Mouse (Mus musculus) lung, adult 2 months (tissue): ENCODE results near the gene Stk33. TPM values are rescaled to one million over a fixed set of nuclear protein-coding genes. Genes with fewer than 3 reads are reported as not detected.
"Not testable (repeated sequence)": the region's sequence is repeated elsewhere in the genome, so short reads cannot be mapped to it uniquely, and the experiment has no call there.

Experiments used
- DNase-seq: peaks from one replicate; pipeline ENCODE4 v3.0.0; 2022
- H3K4me1 ChIP-seq: fragments of 200-500 bp; 2 replicates; pipeline ENCODE4 v1.6.1; 2011; ENCODE audit warnings: low read length; ENCODE audit not compliant: control insufficient read depth, insufficient read depth
- H3K4me3 ChIP-seq: fragments of 200-500 bp; replicated peaks from 2 replicates; pipeline ENCODE3; 2011; ENCODE audit warnings: low read depth, mild to moderate bottlenecking, control low read depth, low read length; ENCODE audit errors: extremely low read depth
- CTCF ChIP-seq: fragments of 200-500 bp; IDR thresholded peaks from 2 replicates; pipeline ENCODE4 v1.5.1; 2011; ENCODE audit warnings: mild to moderate bottlenecking, low read length, control low read depth; ENCODE audit not compliant: insufficient read depth
- POLR2A ChIP-seq: fragments of 200-500 bp; IDR thresholded peaks from 2 replicates; pipeline ENCODE4 v1.6.1; 2011; ENCODE audit warnings: low read depth, mild to moderate bottlenecking, control low read depth, low read length, borderline replicate concordance; ENCODE audit errors: extremely low read depth
- WGBS: fragments of 180-500 bp; shearing (Covaris S2); methylation state at CpG from one replicate; pipeline ENCODE4 v1.1.7; 2018; 5-methylcytosine and 5-hydroxymethylcytosine counted together
- polyA plus RNA-seq: library from polyadenylated mRNA; depleted of rRNA; stranded (reverse); fragments of >200 nt; gene quantifications from 2 replicates; pipeline ENCODE4 v1.2.3, GENCODE M21; 2012

Stk33 gene
- polyA plus RNA-seq, 1 experiment, result 3.2 TPM

DNA sequence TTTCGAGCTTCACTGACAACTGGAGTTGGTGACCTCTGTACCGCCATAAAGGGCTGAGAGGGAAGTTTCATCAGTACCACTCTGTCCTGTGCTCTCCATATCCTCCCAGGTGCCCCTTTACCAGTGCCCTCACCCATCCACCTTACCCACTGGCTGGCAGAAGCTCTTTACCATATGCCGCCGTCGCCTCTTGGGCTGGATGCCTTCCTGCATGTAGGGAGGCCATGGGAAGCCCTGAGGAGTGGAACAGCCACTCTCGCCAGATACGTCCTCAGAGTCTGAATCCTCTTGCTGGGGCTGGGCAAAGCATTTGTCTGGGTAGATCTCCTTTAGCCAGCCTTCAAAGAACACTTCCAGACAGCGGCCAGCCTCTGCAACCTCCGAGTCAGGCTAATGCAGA lies 16.0 kb upstream of the Stk33 start:
- TF ChIP-seq POLR2A, result no peak
- TF ChIP-seq CTCF, result no peak
- 87% methylated on average over 9 of the region's 9 CpGs for WGBS

DNA sequence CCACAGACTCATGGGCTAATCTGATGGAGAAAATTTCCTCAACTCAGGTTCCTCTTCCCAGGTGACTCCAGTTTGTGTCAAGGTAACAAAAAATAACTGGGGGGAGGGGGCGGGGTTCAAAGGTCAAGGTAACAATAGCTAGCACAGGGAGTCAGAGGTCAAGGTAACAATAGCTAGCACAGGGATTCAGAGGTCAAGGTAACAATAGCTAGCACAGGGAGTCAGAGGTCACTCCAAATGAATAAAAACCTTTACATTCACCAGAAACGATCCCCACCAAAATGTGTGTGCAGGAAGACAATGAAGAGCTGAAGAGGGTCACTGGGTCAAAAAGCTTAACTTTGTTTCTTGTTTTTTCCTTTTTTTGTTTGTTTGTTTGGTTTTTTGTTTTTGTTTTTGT lies 9.2 kb upstream of the Stk33 start:
- H3K4me1 ChIP-seq, result no peaks in the 10 kb centered on the region
- DNase-seq, result no peak
- no peak overlapping the region for H3K4me3 ChIP-seq
- 83% methylated on average over 2 of the region's 2 CpGs for WGBS
- TF ChIP-seq POLR2A (no peak), CTCF (no peak)

More for the DNA sequence above, 16.0 kb upstream of the Stk33 start:
- no peak for DNase-seq
- H3K4me1 ChIP-seq, result no peaks in the 10 kb centered on the region
- H3K4me3 ChIP-seq, result no peak overlapping the region

DNA sequence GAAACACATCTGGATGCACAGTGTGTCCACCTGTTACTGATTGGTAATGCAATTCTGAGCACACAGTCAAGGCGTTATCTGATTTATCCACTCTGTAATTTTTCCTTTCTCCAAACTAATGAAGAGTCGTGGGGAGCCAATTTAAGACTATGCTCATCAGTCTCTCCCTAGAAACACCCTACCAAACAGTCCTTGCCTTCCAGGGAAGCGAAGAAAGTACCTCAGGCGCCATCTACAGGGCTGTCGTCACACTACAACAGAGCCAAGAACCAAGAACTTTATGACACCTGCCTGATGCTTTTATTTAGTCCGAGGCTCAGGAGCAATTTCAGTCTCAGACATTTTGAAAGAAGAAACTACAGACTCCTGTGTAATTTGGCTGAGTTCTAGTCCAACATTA lies 6.1 kb upstream of the Stk33 start:
- 13% methylated on average over 6 of the region's 6 CpGs for WGBS
- no peak for TF ChIP-seq POLR2A
- TF ChIP-seq CTCF, result peak; percentile 74
- Histone ChIP-seq H3K4me1 (no peaks in the 10 kb centered on the region), H3K4me3 (no peak overlapping the region)
- DNase-seq, result peak; percentile 58

DNA sequence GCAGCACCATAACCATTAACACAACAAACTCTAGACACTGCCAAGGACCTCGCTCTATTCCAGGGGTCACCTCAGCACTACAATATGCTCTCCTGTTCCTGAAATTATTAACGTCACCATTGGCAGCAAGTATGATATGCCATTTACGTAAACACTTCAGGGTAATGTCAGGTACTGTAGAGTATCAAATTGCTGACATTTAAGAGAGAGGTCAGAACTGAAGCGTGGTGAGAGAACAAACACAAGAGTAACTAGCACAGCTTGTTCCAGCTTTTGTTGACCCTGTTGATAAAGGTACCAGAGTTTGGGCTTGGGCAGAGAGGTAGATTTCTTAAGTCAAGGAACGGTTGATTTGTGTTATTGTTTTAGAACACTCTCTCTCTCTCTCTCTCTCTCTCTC lies 3.9 kb upstream of the Stk33 start:
- H3K4me3 ChIP-seq, result no peak overlapping the region
- no peaks in the 10 kb centered on the region; the same call in 1 of the 2 replicates for H3K4me1 ChIP-seq
- 58% methylated on average over 5 of the region's 5 CpGs for WGBS
- DNase-seq, result no peak
- TF ChIP-seq CTCF, result no peak

DNA sequence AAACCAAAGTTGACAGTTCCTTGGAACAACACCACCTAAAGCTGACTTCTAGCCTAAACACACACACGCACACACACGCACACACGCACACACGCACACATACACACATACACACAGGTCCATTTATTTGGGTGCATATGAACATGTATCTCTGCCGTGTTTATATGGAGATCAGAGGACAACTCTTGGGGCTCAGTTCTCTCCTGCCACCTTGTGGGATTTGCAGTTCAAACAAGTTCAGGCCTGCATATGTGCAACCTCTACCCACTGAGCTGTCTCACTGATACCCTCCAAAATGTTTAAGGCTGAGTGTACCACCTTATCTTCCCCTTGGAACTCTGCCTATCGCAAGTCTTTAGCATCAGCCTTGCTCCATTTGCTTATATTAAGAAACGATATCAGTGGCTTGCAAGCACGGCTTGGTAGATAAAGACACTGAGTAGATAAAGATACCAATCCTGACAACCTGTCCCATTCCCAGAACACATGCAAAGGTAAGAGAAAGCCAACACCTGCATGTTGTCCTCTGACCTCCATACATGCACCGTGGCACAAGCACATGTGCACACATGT lies 1.9 kb upstream of the Stk33 start:
- TF ChIP-seq POLR2A (no peak), CTCF (no peak)
- no peak for DNase-seq
- 80% methylated on average over 9 of the region's 9 CpGs for WGBS
- H3K4me1 ChIP-seq, result no peaks in the 10 kb centered on the region; the same call in 1 of the 2 replicates
- no peak overlapping the region for H3K4me3 ChIP-seq

DNA sequence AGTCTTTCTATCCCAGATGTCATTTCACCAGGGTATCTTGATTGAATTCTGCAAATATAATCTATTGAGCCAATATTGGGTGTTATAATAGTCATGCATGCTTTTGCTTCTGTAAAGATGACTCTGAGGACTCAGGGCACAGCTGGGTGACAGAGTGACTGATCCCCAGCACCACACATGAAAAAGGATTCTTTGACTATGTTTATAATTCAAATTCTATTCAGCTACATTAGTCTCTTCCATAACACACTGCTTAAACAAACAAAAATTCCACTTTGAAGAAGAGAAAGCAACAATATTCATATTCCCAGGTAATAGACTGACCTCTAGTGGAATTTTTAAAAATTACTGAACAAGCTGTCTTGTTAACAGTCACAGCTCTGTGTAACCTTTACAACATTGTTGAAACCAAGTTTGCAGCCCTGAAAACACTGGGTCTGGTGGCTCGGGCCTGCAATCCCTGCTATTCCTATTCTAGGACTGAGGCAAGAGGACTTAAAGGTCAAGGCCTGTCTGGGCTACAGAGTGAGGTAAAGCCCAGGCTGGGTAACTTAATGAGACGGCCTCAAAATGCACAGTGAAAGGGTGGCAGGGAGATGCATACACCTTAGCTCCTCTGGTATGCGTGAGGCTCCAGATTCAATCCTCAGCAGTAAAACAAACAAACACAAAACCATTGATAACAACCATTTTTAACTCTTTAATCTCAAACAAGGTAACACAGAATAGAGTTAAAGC lies 14.3 kb downstream of the Stk33 start:
- no peaks in the 10 kb centered on the region for H3K4me1 ChIP-seq
- 41% methylated on average over 3 of the region's 3 CpGs for WGBS
- no peak for DNase-seq
- no peak for TF ChIP-seq CTCF
- TF ChIP-seq POLR2A, result no peak
- no peak overlapping the region for H3K4me3 ChIP-seq

DNA sequence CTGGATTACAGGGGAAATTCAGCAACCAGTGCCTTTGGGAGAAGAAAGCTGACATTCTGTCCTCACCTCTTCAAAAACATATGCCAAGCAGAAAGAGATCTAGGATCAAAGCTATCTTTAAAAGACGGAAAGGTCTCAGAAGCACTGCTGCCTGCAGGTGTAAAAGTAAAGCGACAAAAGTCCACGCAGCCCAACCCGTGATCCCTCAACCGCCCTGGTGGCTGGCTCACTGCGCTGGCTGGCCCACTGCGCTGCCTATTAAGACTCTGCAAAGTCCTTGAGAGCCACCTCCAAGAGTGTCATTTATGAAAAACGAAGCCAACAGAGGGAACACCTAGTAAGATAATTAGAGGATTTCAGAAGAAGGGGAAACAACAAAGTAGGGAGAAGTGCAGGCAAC lies 16.1 kb downstream of the Stk33 start:
- H3K4me1 ChIP-seq, result no peaks in the 10 kb centered on the region
- 70% methylated on average over 8 of the region's 8 CpGs for WGBS
- H3K4me3 ChIP-seq, result no peak overlapping the region
- TF ChIP-seq POLR2A, result no peak
- TF ChIP-seq CTCF, result no peak
- no peak for DNase-seq

DNA sequence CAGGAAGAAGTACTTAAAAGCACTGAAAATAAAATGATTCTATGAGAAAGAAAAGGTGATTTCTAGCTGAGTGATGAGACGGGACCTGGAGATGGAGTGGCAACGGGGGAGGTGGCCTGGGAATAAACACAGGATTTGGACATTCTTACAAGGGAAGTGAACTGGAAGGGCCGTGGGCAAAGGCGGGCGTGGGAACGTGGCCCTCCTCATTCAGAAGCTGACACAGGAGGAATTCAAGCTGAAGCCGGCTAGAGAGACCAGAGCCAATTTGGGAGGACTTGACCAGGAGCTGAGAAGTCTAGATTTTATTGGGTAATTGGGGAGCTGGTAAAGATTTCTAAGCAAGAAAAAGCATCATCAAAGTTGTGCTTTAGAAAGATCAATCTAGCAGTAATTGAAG lies 33.4 kb downstream of the Stk33 start:
- WGBS, result 62% methylated on average over 7 of the region's 7 CpGs
- no peak overlapping the region for H3K4me3 ChIP-seq
- no peak for TF ChIP-seq POLR2A
- TF ChIP-seq CTCF, result no peak

DNA sequence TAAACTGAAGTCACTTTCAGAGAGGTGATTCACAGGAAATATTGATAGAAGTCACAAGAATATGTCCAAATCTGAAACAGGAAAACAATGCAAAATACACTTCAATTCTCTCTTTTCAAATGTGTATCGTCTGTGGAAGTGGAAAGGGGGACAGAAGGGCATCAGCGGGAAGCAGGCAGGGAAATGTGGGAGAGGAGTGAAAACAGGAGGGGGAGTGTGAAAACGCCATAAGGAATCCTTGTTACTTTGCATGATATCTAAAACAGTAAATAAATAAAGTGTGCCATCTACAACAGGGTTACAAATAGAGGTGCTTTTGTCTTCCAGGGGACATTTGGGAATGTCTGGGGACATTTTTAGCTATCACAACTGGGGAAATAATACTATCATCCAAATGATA lies 39.6 kb downstream of the Stk33 start:
- no peaks in the 10 kb centered on the region for H3K4me1 ChIP-seq
- TF ChIP-seq POLR2A (no peak), CTCF (no peak)
- WGBS, result 50% methylated on average over 3 of the region's 3 CpGs
- no peak for DNase-seq
- H3K4me3 ChIP-seq, result no peak overlapping the region

More for the DNA sequence above, 33.4 kb downstream of the Stk33 start:
- DNase-seq, result no peak
- H3K4me1 ChIP-seq, result no peaks in the 10 kb centered on the region

DNA sequence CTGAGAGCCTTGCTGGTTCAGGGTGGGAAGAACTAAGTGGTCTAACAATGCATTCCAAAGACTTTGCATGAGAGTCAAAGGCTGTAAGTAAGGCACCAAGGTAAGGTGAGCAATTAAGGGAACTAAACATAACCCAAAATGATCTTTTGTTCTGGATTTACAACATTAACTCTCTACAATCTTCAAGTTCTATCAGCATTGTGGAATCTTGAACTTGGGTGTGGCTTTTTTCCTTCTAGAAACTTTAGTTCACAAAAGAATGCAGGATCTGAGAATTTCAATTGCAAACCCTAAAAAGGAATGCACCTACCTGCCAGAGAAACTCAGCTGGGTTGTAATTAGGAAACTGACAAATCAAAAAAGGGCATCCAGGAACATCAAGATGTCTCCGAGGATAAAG lies 57.8 kb downstream of the Stk33 start:
- Histone ChIP-seq H3K4me3 (no peak overlapping the region), H3K4me1 (no peaks in the 10 kb centered on the region)
- DNase-seq, result no peak
- WGBS, result 59% methylated on average over 1 of the region's 1 CpGs
- no peak for TF ChIP-seq POLR2A
- TF ChIP-seq CTCF, result no peak

DNA sequence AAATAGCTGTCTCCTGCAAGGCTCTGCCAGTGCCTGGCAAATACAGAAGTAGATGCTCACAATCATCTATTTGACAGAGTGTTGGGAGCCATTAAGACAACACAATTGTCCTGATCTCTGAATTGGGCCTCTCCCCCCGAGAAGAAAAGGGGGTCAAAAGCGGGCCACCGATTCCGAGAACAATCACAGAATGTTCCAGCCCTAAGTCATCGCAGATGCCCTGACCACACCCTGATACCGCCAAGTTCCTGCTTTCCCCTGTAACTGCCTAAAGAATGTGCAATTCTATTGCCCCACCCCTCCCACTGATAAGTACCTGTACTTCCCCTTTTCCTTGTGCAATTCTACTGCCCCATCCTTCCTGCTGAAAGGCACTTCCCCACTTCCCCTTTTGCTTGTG lies 65.3 kb downstream of the Stk33 start:
- not testable (repeated sequence) for H3K4me1 ChIP-seq, H3K4me3 ChIP-seq, DNase-seq
- 92% methylated on average over 6 of the region's 6 CpGs for WGBS
